Mouse (Mus musculus): ENCODE data around the gene Ak4.

GRCm38 (mm10) chr4:101457176-101457575 lies 38.1 kb downstream of the Ak4 start:
- no peak for TF ChIP-seq CTCF (IDR thresholded peaks at IDR 0.05; ENCODE audit: borderline replicate concordance, extremely low read depth, insufficient read depth, insufficient read length)
- no peak for TF ChIP-seq POLR2A (IDR thresholded peaks at IDR 0.05; ENCODE audit: borderline replicate concordance, extremely low read depth, insufficient read depth, insufficient read length, poor library complexity, severe bottlenecking)

Measured in brain, embryonic 14.5 days (tissue).